ENCODE assay signal across 27 mouse cellular contexts in the genomic region with DNA sequence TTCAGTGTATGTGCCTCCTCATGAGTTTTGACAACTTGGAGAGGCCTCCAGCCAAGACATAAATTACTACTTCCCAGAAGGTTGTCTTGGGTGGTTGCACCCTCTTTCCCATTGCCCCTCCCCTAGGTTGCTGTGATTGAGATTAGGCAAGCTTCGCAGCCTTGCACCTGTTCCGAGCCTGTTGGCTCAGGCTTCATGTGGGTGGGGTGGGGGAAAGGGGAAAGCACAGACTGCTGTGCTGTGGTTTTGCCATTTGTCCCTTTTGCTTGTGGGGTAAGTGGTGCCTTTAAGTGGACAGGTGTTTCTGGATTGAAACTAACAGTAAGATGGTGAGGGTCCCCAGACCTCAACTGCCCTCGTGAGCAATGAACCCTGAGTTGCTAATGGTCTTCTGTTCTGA. TPM values are rescaled to one million over a fixed set of nuclear protein-coding genes. Genes with fewer than 3 reads are reported as not detected.
DNase-seq lines count a peak whose midpoint lies in the region; ATAC-seq and TF ChIP-seq lines count a peak whose summit lies in the region.
"Had no signal": no experiment of that assay in that cellular context is flagged by ENCODE, and none has a peak within 500 bp of the region (broad histone marks: within the 10 kb centered on the region; RNA-seq: fewer than 3 reads in every experiment).

No protein-coding gene starts in this region.

- no peaks in the 10 kb centered on the region for H3K36me3 ChIP-seq in midbrain, embryonic 11.5 days (ENCODE audit: control insufficient read depth, insufficient read depth, low read length)
- H3K36me3 ChIP-seq in midbrain, embryonic 10.5 days, result no peaks in the 10 kb centered on the region
- no peaks in the 10 kb centered on the region for H3K36me3 ChIP-seq in stomach, postnatal 0 days (ENCODE audit: control insufficient read depth, insufficient read depth, low read length)
- H3K36me3 ChIP-seq: embryonic facial prominence, embryonic 13.5 days; embryonic facial prominence, embryonic 15.5 days; forebrain, embryonic 10.5 days; forebrain, embryonic 12.5 days; G1E had no signal

- no peak overlapping the region for H3K4me3 ChIP-seq in midbrain, embryonic 11.5 days (ENCODE audit: low read depth, low read length)
- no peak overlapping the region for H3K4me3 ChIP-seq in midbrain, embryonic 10.5 days
- H3K4me3 ChIP-seq in stomach, postnatal 0 days (ENCODE audit: low read depth, low read length), result no peak overlapping the region
- H3K4me3 ChIP-seq: embryonic facial prominence, embryonic 13.5 days; embryonic facial prominence, embryonic 15.5 days; erythroblast, embryonic 14.5 days; forebrain, embryonic 10.5 days; forebrain, embryonic 12.5 days had no signal

- no peaks in the 10 kb centered on the region for H3K27me3 ChIP-seq in midbrain, embryonic 11.5 days (ENCODE audit: control insufficient read depth, insufficient read depth, low read length)
- no peaks in the 10 kb centered on the region; the same call in 1 of the 2 replicates for H3K27me3 ChIP-seq in midbrain, embryonic 10.5 days (ENCODE audit: low read depth, poor library complexity, severe bottlenecking)
- no peaks in the 10 kb centered on the region for H3K27me3 ChIP-seq in stomach, postnatal 0 days (ENCODE audit: control insufficient read depth, insufficient read depth, low read length)
- H3K27me3 ChIP-seq: embryonic facial prominence, embryonic 13.5 days; forebrain, embryonic 12.5 days had no signal

- no peak for TF ChIP-seq EP300 in stomach, postnatal 0 days (optimal IDR thresholded peaks at IDR 0.05)

- H3K4me2 ChIP-seq in midbrain, embryonic 11.5 days, result no peak overlapping the region
- no peak overlapping the region for H3K4me2 ChIP-seq in stomach, postnatal 0 days (replicated peaks; ENCODE audit: low read depth)
- H3K4me2 ChIP-seq: embryonic facial prominence, embryonic 13.5 days; embryonic facial prominence, embryonic 15.5 days; forebrain, embryonic 12.5 days had no signal

- H3K27ac ChIP-seq in midbrain, embryonic 11.5 days (ENCODE audit: low read depth, low read length), result no peak overlapping the region
- no peak overlapping the region for H3K27ac ChIP-seq in midbrain, embryonic 10.5 days (replicated peaks)
- no peak overlapping the region for H3K27ac ChIP-seq in stomach, postnatal 0 days (replicated peaks)
- H3K27ac ChIP-seq: embryonic facial prominence, embryonic 13.5 days; embryonic facial prominence, embryonic 15.5 days; forebrain, embryonic 10.5 days; forebrain, embryonic 12.5 days had no signal

- ATAC-seq in midbrain, embryonic 11.5 days (ENCODE audit: low FRiP score), result no peak
- ATAC-seq in stomach, postnatal 0 days (ENCODE audit: low FRiP score, low TSS enrichment), result peak; percentile 48; the same call in 1 of the 2 replicates
- ATAC-seq: activated CD4-positive, CD25-positive, alpha-beta regulatory T cell, adult 4 months; forebrain, embryonic 14.5 days; forebrain, embryonic 16.5 days; Patski had no signal

- H3K4me1 ChIP-seq in midbrain, embryonic 11.5 days (ENCODE audit: control insufficient read depth, insufficient read depth, low read length), result no peaks in the 10 kb centered on the region
- 0 out of 2 replicates have a peak, but pooled peaks cover 4% of the 10 kb centered on the region for H3K4me1 ChIP-seq in midbrain, embryonic 10.5 days
- H3K4me1 ChIP-seq in stomach, postnatal 0 days (replicated peaks; ENCODE audit: control insufficient read depth, insufficient read depth), result no peaks in the 10 kb centered on the region

- 74% methylated on average over 3 of the region's 3 CpGs for WGBS in midbrain, embryonic 11.5 days
- 75% methylated on average over 3 of the region's 3 CpGs for WGBS in midbrain, embryonic 10.5 days
- 64% methylated on average over 3 of the region's 3 CpGs for WGBS in stomach, postnatal 0 days

- no peak for TF ChIP-seq CTCF in stomach, postnatal 0 days (IDR thresholded peaks at IDR 0.05; ENCODE audit: low read depth)

- no peak overlapping the region for H3K9ac ChIP-seq in midbrain, embryonic 11.5 days (ENCODE audit: low read length)
- H3K9ac ChIP-seq in stomach, postnatal 0 days (ENCODE audit: low read length), result no peak overlapping the region
- H3K9ac ChIP-seq: embryonic facial prominence, embryonic 13.5 days; embryonic facial prominence, embryonic 15.5 days; forebrain, embryonic 12.5 days had no signal

- peak; percentile 28 for DNase-seq in midbrain, embryonic 11.5 days (ENCODE audit: low spot score, missing footprints)
- DNase-seq in midbrain, embryonic 10.5 days (ENCODE audit: low spot score), result no peak
- DNase-seq in A20 (ENCODE audit: low read depth, low spot score) (peak; percentile 54), adipocyte (ENCODE audit: low spot score) (peak; percentile 21)
- peak; percentile 42 for DNase-seq in stomach, postnatal 0 days (ENCODE audit: low spot score)
- no peak for DNase-seq in lung, postnatal 14 days
- no peak for DNase-seq in heart, adult 11 months
- DNase-seq: adrenal gland, adult 2 months; adrenal gland, postnatal 10 days; adrenal gland, postnatal 25 days; cerebellum, adult 11 months; cerebellum, adult 18-20 months; cerebellum, adult 8-10 months; cerebellum, adult 9-11 months; cerebellum, postnatal 14 days; cerebellum, postnatal 36 days; embryo, embryonic 11 days had no signal

- no peaks in the 10 kb centered on the region for H3K9me3 ChIP-seq in midbrain, embryonic 11.5 days (ENCODE audit: control insufficient read depth, low read length)
- no peaks in the 10 kb centered on the region for H3K9me3 ChIP-seq in midbrain, embryonic 10.5 days (replicated peaks)
- no peaks in the 10 kb centered on the region for H3K9me3 ChIP-seq in stomach, postnatal 0 days (ENCODE audit: control insufficient read depth, low read length)
- H3K9me3 ChIP-seq: embryonic facial prominence, embryonic 13.5 days; embryonic facial prominence, embryonic 15.5 days; forebrain, embryonic 10.5 days; forebrain, embryonic 12.5 days; G1E had no signal

RNA-seq across cellular contexts. Expression of gene Slc2a6, which starts 8.2 kb away (rescaled TPM):
- 1.2 and 1.6 TPM in 2 replicates for polyA plus RNA-seq in midbrain, embryonic 11.5 days (2014; fragmentation: Nextera tagmentation; extraction: Ambion mirVana)
- polyA plus RNA-seq in midbrain, embryonic 10.5 days (2016; fragmentation: Nextera tagmentation; extraction: Ambion mirVana), result 3.1 and 4.4 TPM in 2 replicates
- 2.0 and 2.7 TPM in 2 replicates for polyA plus RNA-seq in stomach, postnatal 0 days (2015; fragmentation: Nextera tagmentation; extraction: Ambion mirVana)
- polyA plus RNA-seq: G1E had no signal

RNA-seq across cellular contexts. Expression of gene Cacfd1, which starts 26.3 kb away (rescaled TPM):
- polyA plus RNA-seq in midbrain, embryonic 11.5 days (2014; fragmentation: Nextera tagmentation; extraction: Ambion mirVana), result 87.6 and 93.8 TPM in 2 replicates
- polyA plus RNA-seq in midbrain, embryonic 10.5 days (2016; fragmentation: Nextera tagmentation; extraction: Ambion mirVana), result 90.7 and 117 TPM in 2 replicates
- 35.1 and 37.7 TPM in 2 replicates for polyA plus RNA-seq in stomach, postnatal 0 days (2015; fragmentation: Nextera tagmentation; extraction: Ambion mirVana)

RNA-seq across cellular contexts. Expression of gene Mymk, which starts 36.0 kb away (rescaled TPM):
- polyA plus RNA-seq in midbrain, embryonic 11.5 days (2014; fragmentation: Nextera tagmentation; extraction: Ambion mirVana), result not detected in 2 replicates
- polyA plus RNA-seq in midbrain, embryonic 10.5 days (2016; fragmentation: Nextera tagmentation; extraction: Ambion mirVana), result not detected in 2 replicates
- 0.55 and 1.1 TPM in 2 replicates for polyA plus RNA-seq in stomach, postnatal 0 days (2015; fragmentation: Nextera tagmentation; extraction: Ambion mirVana)
- polyA plus RNA-seq: activated CD4-positive, CD25-positive, alpha-beta regulatory T cell, adult 4 months; erythroblast, embryonic 14.5 days; forebrain, embryonic 10.5 days; forebrain, embryonic 14.5 days; forebrain, embryonic 16.5 days; G1E had no signal

RNA-seq across cellular contexts. Expression of gene Adamtsl2, which starts 43.2 kb away (rescaled TPM):
- 3.9 and 5.9 TPM in 2 replicates for polyA plus RNA-seq in midbrain, embryonic 11.5 days (2014; fragmentation: Nextera tagmentation; extraction: Ambion mirVana)
- 4.8 and 6.3 TPM in 2 replicates for polyA plus RNA-seq in midbrain, embryonic 10.5 days (2016; fragmentation: Nextera tagmentation; extraction: Ambion mirVana)
- 1.4 and 3.4 TPM in 2 replicates for polyA plus RNA-seq in stomach, postnatal 0 days (2015; fragmentation: Nextera tagmentation; extraction: Ambion mirVana)
- polyA plus RNA-seq: activated CD4-positive, CD25-positive, alpha-beta regulatory T cell, adult 4 months; erythroblast, embryonic 14.5 days; G1E had no signal

Comparison
In these comparisons a context has a peak if more than half of its experiments do, and no peak if none do; other contexts are left out.
1. DNase-seq: peak in midbrain, embryonic 11.5 days (single experiment), A20 (single experiment), adipocyte (single experiment) and stomach, postnatal 0 days (single experiment); none in midbrain, embryonic 10.5 days (single experiment), lung, postnatal 14 days (single experiment) and heart, adult 11 months (single experiment).